Mouse (Mus musculus) liver, adult 2 months (tissue): Measurements from ENCODE around the gene Cks1brt. TPM values are rescaled to one million over a fixed set of nuclear protein-coding genes. Genes with fewer than 3 reads are reported as not detected.

Source experiments
- DNase-seq: peaks from one replicate; pipeline ENCODE4 v3.0.0-alpha.2; 2011; ENCODE audit warnings: low read depth, low spot score; ENCODE audit errors: extremely low read depth
- H3K27ac ChIP-seq: fragments of 200-500 bp; replicated peaks from 2 replicates; pipeline ENCODE4 v1.5.1; 2012; ENCODE audit warnings: low read depth, mild to moderate bottlenecking, control low read depth, inconsistent platforms, low read length; ENCODE audit not compliant: insufficient read depth
- H3K27me3 ChIP-seq: fragments of 200-500 bp; 2 replicates; pipeline ENCODE4 v1.6.1; 2012; ENCODE audit warnings: mild to moderate bottlenecking, moderate library complexity, low read length, inconsistent platforms; ENCODE audit not compliant: control insufficient read depth, insufficient read depth
- H3K36me3 ChIP-seq: fragments of 200-500 bp; 2 replicates; pipeline ENCODE4 v1.6.1; 2012; ENCODE audit warnings: low read length, inconsistent platforms; ENCODE audit not compliant: control insufficient read depth, insufficient read depth
- H3K4me1 ChIP-seq: fragments of 200-500 bp; 2 replicates; pipeline ENCODE4 v1.6.1; 2011; ENCODE audit warnings: low read length; ENCODE audit not compliant: control insufficient read depth, insufficient read depth
- H3K4me3 ChIP-seq: fragments of 200-500 bp; 2 replicates; pipeline ENCODE4 v1.5.1; 2011; ENCODE audit warnings: low read depth, mild to moderate bottlenecking, control low read depth, low read length, moderate library complexity; ENCODE audit not compliant: insufficient read depth
- H3K79me2 ChIP-seq: fragments of 200-500 bp; 2 replicates; pipeline ENCODE4 v1.6.1; 2012; ENCODE audit warnings: inconsistent platforms, mild to moderate bottlenecking, low read length, moderate library complexity; ENCODE audit not compliant: control insufficient read depth, insufficient read depth
- H3K9ac ChIP-seq: fragments of 200-500 bp; 2 replicates; pipeline ENCODE4 v1.6.1; 2012; ENCODE audit warnings: low read depth, mild to moderate bottlenecking, control low read depth, inconsistent platforms, low read length
- CTCF ChIP-seq: fragments of 200-500 bp; IDR thresholded peaks from 2 replicates; pipeline ENCODE4 v1.5.1; 2011; ENCODE audit warnings: low read depth, low read length, control low read depth
- POLR2A ChIP-seq: fragments of 200-500 bp; IDR thresholded peaks from 2 replicates; pipeline ENCODE4 v1.6.1; 2011; ENCODE audit warnings: low read length, control low read depth; ENCODE audit not compliant: insufficient read depth; ENCODE audit errors: extremely low read depth
- WGBS: fragments of 180-500 bp; shearing (Covaris S2); methylation state at CpG from one replicate; pipeline ENCODE4 v1.1.7; 2018; 5-methylcytosine and 5-hydroxymethylcytosine counted together
- polyA plus RNA-seq: library from polyadenylated mRNA; depleted of rRNA; stranded (reverse); fragments of >200 nt; gene quantifications from 2 replicates; pipeline ENCODE4 v1.2.3, GENCODE M21; 2012; rRNA removed
- total RNA-seq: library from RNA; depleted of rRNA; stranded (reverse); fragments of >200 nt; gene quantifications from 2 replicates; pipeline ENCODE4 v1.2.3, GENCODE M21; 2014; rRNA removed

Cks1brt gene
- total and polyA plus RNA-seq, 2 experiments: not detected

DNA sequence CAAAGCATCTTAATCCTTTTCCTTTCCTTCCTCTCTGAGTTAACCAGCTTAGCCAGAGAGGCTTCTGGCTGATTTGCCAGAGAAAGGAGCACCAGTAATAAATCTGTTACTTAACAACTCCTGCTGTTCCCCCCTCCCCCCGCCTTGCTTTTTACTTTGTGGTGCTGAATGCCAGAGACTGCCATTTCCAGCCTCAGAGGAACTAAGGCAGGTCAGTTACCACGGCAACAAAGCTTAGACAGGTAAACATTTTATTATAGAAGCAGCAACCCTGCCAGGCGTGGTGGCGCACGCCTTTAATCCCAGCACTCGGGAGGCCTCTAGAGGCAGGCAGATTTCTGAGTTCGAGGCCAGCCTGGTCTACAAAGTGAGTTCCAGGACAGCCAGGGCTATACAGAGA lies 24.2 kb downstream of the Cks1brt start:
- TF ChIP-seq CTCF (no peak), POLR2A (no peak)
- no peak for DNase-seq
- Histone ChIP-seq H3K79me2 (no peaks in the 10 kb centered on the region), H3K4me1 (no peaks in the 10 kb centered on the region), H3K4me3 (no peak overlapping the region), H3K36me3 (no peaks in the 10 kb centered on the region), H3K27me3 (no peaks in the 10 kb centered on the region), H3K9ac (no peak overlapping the region), H3K27ac (no peak overlapping the region)
- WGBS: 87% methylated on average over 7 of the region's 7 CpGs

GRCm38 (mm10) chr8:85192346-85192745 lies 40.6 kb downstream of the Cks1brt start:
- 84% methylated on average over 1 of the region's 1 CpGs for WGBS
- Histone ChIP-seq H3K4me3 (no peak overlapping the region), H3K79me2 (no peaks in the 10 kb centered on the region), H3K27me3 (no peaks in the 10 kb centered on the region), H3K27ac (no peak overlapping the region), H3K4me1 (no peaks in the 10 kb centered on the region), H3K9ac (no peak overlapping the region), H3K36me3 (no peaks in the 10 kb centered on the region)
- no peak for DNase-seq
- no peak for TF ChIP-seq POLR2A
- no peak for TF ChIP-seq CTCF

- Histone ChIP-seq H3K4me1 (no peaks in the 10 kb centered on the region), H3K4me3 (no peak overlapping the region), H3K27me3 (no peaks in the 10 kb centered on the region), H3K27ac (peak overlapping the region; percentile 56; the same call in 1 of the 2 replicates), H3K36me3 (no peaks in the 10 kb centered on the region), H3K9ac (no peak overlapping the region), H3K79me2 (no peaks in the 10 kb centered on the region)
- TF ChIP-seq CTCF (no peak), POLR2A (no peak)
- no peak for DNase-seq
- WGBS: 63% methylated on average over 4 of the region's 4 CpGs
Observed at GRCm38 (mm10) chr8:85220220-85220619, 68.5 kb downstream of the Cks1brt start.

- WGBS: 50% methylated on average over 6 of the region's 6 CpGs
- TF ChIP-seq CTCF: no peak
- TF ChIP-seq POLR2A: no peak
Observed at GRCm38 (mm10) chr8:85220992-85221391, 69.3 kb downstream of the Cks1brt start.

More at GRCm38 (mm10) chr8:85220992-85221391, 69.3 kb downstream of the Cks1brt start:
- no peak overlapping the region for H3K4me3 ChIP-seq
- H3K36me3 ChIP-seq: no peaks in the 10 kb centered on the region
- H3K9ac ChIP-seq: no peak overlapping the region
- peak; percentile 10 for DNase-seq
- H3K4me1 ChIP-seq: no peaks in the 10 kb centered on the region
- no peaks in the 10 kb centered on the region for H3K79me2 ChIP-seq
- H3K27ac ChIP-seq: peak overlapping the region; percentile 61
- H3K27me3 ChIP-seq: no peaks in the 10 kb centered on the region

Other genes starting within 250 kb of the Cks1brt start
- 4.8 and 5.8 TPM in 2 replicates for gene Klf1, start 250.0 kb upstream of the Cks1brt start, total RNA-seq
- gene Klf1, start 250.0 kb upstream of the Cks1brt start, polyA plus RNA-seq: 5.2 and 6.6 TPM in 2 replicates
- 13.0 and 16.1 TPM in 2 replicates for gene Dnase2a, start 243.4 kb upstream of the Cks1brt start, total RNA-seq
- gene Dnase2a, start 243.4 kb upstream of the Cks1brt start, polyA plus RNA-seq: 16.1 and 20.0 TPM in 2 replicates
- 0.09 and 0.13 TPM in 2 replicates for gene Mast1, start 214.6 kb upstream of the Cks1brt start, total RNA-seq
- gene Mast1, start 214.6 kb upstream of the Cks1brt start, polyA plus RNA-seq: 0.25 and 0.43 TPM in 2 replicates
- not detected in 2 replicates for gene Rtbdn, start 204.9 kb upstream of the Cks1brt start, total RNA-seq
- gene Rtbdn, start 204.9 kb upstream of the Cks1brt start, polyA plus RNA-seq: not detected in 2 replicates
- not detected in 2 replicates for gene Gm49661, start 182.5 kb upstream of the Cks1brt start, total RNA-seq
- gene Gm49661, start 182.5 kb upstream of the Cks1brt start, polyA plus RNA-seq: 1.0 TPM in 1 of 2 replicates, not detected in the other
- 135 and 157 TPM in 2 replicates for gene Prdx2, start 182.3 kb upstream of the Cks1brt start, total RNA-seq
- gene Prdx2, start 182.3 kb upstream of the Cks1brt start, polyA plus RNA-seq: 110 and 142 TPM in 2 replicates
- 17.1 and 24.5 TPM in 2 replicates for gene Rnaseh2a, start 182.2 kb upstream of the Cks1brt start, total RNA-seq
- 25.6 and 28.3 TPM in 2 replicates for gene Rnaseh2a, start 182.2 kb upstream of the Cks1brt start, polyA plus RNA-seq
- gene Junb, start 173.2 kb upstream of the Cks1brt start, total RNA-seq: 29.5 and 45.6 TPM in 2 replicates
- 12.3 and 17.9 TPM in 2 replicates for gene Junb, start 173.2 kb upstream of the Cks1brt start, polyA plus RNA-seq
- gene Hook2, start 161.3 kb upstream of the Cks1brt start, total RNA-seq: 12.4 and 14.2 TPM in 2 replicates
- gene Hook2, start 161.3 kb upstream of the Cks1brt start, polyA plus RNA-seq: 9.6 and 12.5 TPM in 2 replicates
- not detected in 2 replicates for gene Best2, start 137.4 kb upstream of the Cks1brt start, total RNA-seq
- 0.06 TPM in 1 of 2 replicates, not detected in the other for gene Best2, start 137.4 kb upstream of the Cks1brt start, polyA plus RNA-seq
- gene Asna1, start 126.6 kb upstream of the Cks1brt start, total RNA-seq: 30.3 and 33.8 TPM in 2 replicates
- gene Asna1, start 126.6 kb upstream of the Cks1brt start, polyA plus RNA-seq: 60.0 and 71.6 TPM in 2 replicates
- gene Trir, start 125.1 kb upstream of the Cks1brt start, total RNA-seq: 83.2 and 94.1 TPM in 2 replicates
- 69.5 and 80.8 TPM in 2 replicates for gene Trir, start 125.1 kb upstream of the Cks1brt start, polyA plus RNA-seq
- gene Tnpo2, start 115.0 kb upstream of the Cks1brt start, total RNA-seq: 15.4 and 23.3 TPM in 2 replicates
- 28.8 and 33.1 TPM in 2 replicates for gene Tnpo2, start 115.0 kb upstream of the Cks1brt start, polyA plus RNA-seq
- gene Fbxw9, start 91.9 kb upstream of the Cks1brt start, total RNA-seq: 19.9 and 21.9 TPM in 2 replicates
- 55.2 and 75.4 TPM in 2 replicates for gene Fbxw9, start 91.9 kb upstream of the Cks1brt start, polyA plus RNA-seq
- gene Gm5741, start 83.9 kb upstream of the Cks1brt start, total RNA-seq: not detected in 2 replicates
- gene Gm5741, start 83.9 kb upstream of the Cks1brt start, polyA plus RNA-seq: 0.70 TPM in 1 of 2 replicates, not detected in the other
- 14.8 and 15.1 TPM in 2 replicates for gene Dhps, start 80.2 kb upstream of the Cks1brt start, total RNA-seq
- 14.4 and 20.6 TPM in 2 replicates for gene Dhps, start 80.2 kb upstream of the Cks1brt start, polyA plus RNA-seq
- 26.3 and 33.0 TPM in 2 replicates for gene Wdr83os, start 71.2 kb upstream of the Cks1brt start, total RNA-seq
- gene Wdr83os, start 71.2 kb upstream of the Cks1brt start, polyA plus RNA-seq: 111 and 126 TPM in 2 replicates
- 12.2 and 15.5 TPM in 2 replicates for gene Wdr83, start 70.6 kb upstream of the Cks1brt start, total RNA-seq
- 22.5 and 26.2 TPM in 2 replicates for gene Wdr83, start 70.6 kb upstream of the Cks1brt start, polyA plus RNA-seq
- gene Man2b1, start 68.7 kb upstream of the Cks1brt start, total RNA-seq: 57.2 and 70.4 TPM in 2 replicates
- gene Man2b1, start 68.7 kb upstream of the Cks1brt start, polyA plus RNA-seq: 51.5 and 69.5 TPM in 2 replicates
- 2.7 and 2.8 TPM in 2 replicates for gene Zfp791, start 28.8 kb upstream of the Cks1brt start, total RNA-seq
- gene Zfp791, start 28.8 kb upstream of the Cks1brt start, polyA plus RNA-seq: 0.38 and 0.49 TPM in 2 replicates
- not detected in 2 replicates for gene Olfr371, start 74.1 kb downstream of the Cks1brt start, total RNA-seq
- gene Olfr371, start 74.1 kb downstream of the Cks1brt start, polyA plus RNA-seq: not detected in 2 replicates
- 7.5 and 7.6 TPM in 2 replicates for gene Orc6, start 147.7 kb downstream of the Cks1brt start, total RNA-seq
- 2.4 and 3.2 TPM in 2 replicates for gene Orc6, start 147.7 kb downstream of the Cks1brt start, polyA plus RNA-seq
- 81.3 and 88.0 TPM in 2 replicates for gene Vps35, start 147.9 kb downstream of the Cks1brt start, total RNA-seq
- 9.3 and 10.7 TPM in 2 replicates for gene Vps35, start 147.9 kb downstream of the Cks1brt start, polyA plus RNA-seq
- 0.34 and 0.55 TPM in 2 replicates for gene Mylk3, start 234.4 kb downstream of the Cks1brt start, total RNA-seq
- gene Mylk3, start 234.4 kb downstream of the Cks1brt start, polyA plus RNA-seq: 0.20 and 0.39 TPM in 2 replicates